Mouse (Mus musculus): ENCODE results near the gene Hoxc9. TPM values are rescaled to one million over a fixed set of nuclear protein-coding genes. Genes with fewer than 3 reads are reported as not detected.

The Hoxc9 gene
- total and polyA plus RNA-seq, 2 experiments from 2014 or later: not detected

GRCm38 (mm10) chr15:102996548-102996947, 20.3 kb downstream of the Hoxc9 start:
- Histone ChIP-seq H3K36me3 (ENCODE audit: insufficient read depth) (no peaks in the 10 kb centered on the region), H3K4me3 (ENCODE audit: low read depth, low read length) (no peak overlapping the region), H3K27ac (ENCODE audit: low read depth, low read length) (no peak overlapping the region), H3K4me1 (ENCODE audit: insufficient read depth) (no peaks in the 10 kb centered on the region), H3K27me3 (ENCODE audit: insufficient read depth, low read length) (peaks cover 90% of the 10 kb centered on the region), H3K4me2 (ENCODE audit: low read depth) (no peak overlapping the region), H3K9me3 (ENCODE audit: low read length) (no peaks in the 10 kb centered on the region), H3K9ac (no peak overlapping the region)
- no peak for DNase-seq
- ATAC-seq: no peak
- WGBS: under 1% methylated on average over 9 of the region's 9 CpGs
- no peak for TF ChIP-seq CTCF (IDR thresholded peaks at IDR 0.05; ENCODE audit: low read depth)

GRCm38 (mm10) chr15:102997431-102997830, 21.2 kb downstream of the Hoxc9 start:
- Histone ChIP-seq H3K27ac (ENCODE audit: low read depth, low read length) (no peak overlapping the region), H3K4me1 (ENCODE audit: insufficient read depth) (no peaks in the 10 kb centered on the region), H3K27me3 (ENCODE audit: insufficient read depth, low read length) (peaks cover 90% of the 10 kb centered on the region), H3K36me3 (ENCODE audit: insufficient read depth) (no peaks in the 10 kb centered on the region), H3K9me3 (ENCODE audit: low read length) (no peaks in the 10 kb centered on the region), H3K4me3 (ENCODE audit: low read depth, low read length) (no peak overlapping the region), H3K9ac (no peak overlapping the region), H3K4me2 (ENCODE audit: low read depth) (no peak overlapping the region)
- DNase-seq (no peak), ATAC-seq (no peak)
- no peak for TF ChIP-seq CTCF (IDR thresholded peaks at IDR 0.05; ENCODE audit: low read depth)
- WGBS: 2% methylated on average over 3 of the region's 3 CpGs

DNA sequence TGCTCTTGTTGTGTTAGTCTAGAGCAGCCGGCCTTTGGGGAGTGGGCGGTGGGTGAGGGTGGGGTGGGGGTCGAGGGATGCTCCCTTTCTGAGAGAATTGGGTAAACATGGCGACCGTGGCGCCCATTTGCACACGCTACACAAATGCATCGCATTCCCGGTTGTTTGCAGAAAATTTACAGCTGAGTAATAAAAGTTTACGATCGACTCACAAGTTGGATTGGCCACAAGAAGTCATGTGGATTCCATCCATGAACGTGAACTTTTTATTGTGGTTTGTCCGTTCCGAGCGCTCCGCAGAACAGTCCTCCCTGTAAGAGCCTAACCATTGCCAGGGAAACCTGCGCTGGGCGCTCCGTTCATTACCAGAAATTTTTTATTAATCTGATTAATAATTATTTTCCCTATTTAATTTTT, 21.7 kb downstream of the Hoxc9 start, which contains the start of gene Hoxc6:
TSS of gene Hoxc6 (plus strand) at position 319 of the 417 bp plus-strand sequence.
- peak within 1 kb of the TSS; percentile 63 for H3K4me2 ChIP-seq (ENCODE audit: low read depth)
- no peak for ATAC-seq

DNA sequence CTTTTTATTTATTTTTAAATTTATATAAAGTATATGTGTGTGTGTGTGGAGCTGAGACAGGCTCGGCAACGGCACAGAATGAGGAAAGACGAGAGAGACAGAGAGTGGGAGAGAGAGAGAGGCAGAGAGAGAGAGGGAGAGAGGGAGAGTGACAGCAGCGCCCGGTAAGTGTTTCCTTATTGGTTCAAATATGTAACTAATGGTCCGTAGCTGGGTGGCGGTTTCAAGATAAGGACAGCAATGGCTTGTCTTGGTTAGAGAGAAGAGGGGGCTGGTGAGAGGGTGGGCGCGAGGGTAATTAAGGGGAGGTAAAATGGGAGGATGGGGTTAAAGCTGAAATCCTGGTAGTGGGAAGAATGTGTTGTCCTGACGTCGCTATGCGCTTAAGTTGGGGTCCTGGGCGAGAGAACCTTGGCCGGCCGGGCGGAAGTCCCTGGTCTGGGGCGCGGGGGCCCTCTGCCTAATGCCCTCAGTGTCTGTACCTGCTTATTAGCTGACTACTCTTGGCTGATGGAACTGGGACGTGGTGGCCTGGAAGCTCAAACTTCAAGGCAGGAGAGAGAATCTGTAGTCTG, 22.5 kb downstream of the Hoxc9 start:
- Histone ChIP-seq H3K27ac (ENCODE audit: low read depth, low read length) (no peak overlapping the region), H3K27me3 (ENCODE audit: insufficient read depth, low read length) (peaks cover 91% of the 10 kb centered on the region), H3K36me3 (ENCODE audit: insufficient read depth) (no peaks in the 10 kb centered on the region), H3K9ac (no peak overlapping the region), H3K4me1 (ENCODE audit: insufficient read depth) (no peaks in the 10 kb centered on the region), H3K4me2 (ENCODE audit: low read depth) (peak overlapping the region; percentile 63), H3K4me3 (ENCODE audit: low read depth, low read length) (peak overlapping the region; percentile 31), H3K9me3 (ENCODE audit: low read length) (no peaks in the 10 kb centered on the region)
- DNase-seq (no peak), ATAC-seq (no peak)
- 5% methylated on average over 19 of the region's 19 CpGs for WGBS
- no peak for TF ChIP-seq CTCF (IDR thresholded peaks at IDR 0.05; ENCODE audit: low read depth)

More for the DNA sequence above, 21.7 kb downstream of the Hoxc9 start, which contains the start of gene Hoxc6:
- WGBS: 2% methylated on average over 19 of the region's 19 CpGs
- Histone ChIP-seq H3K4me1 (ENCODE audit: insufficient read depth) (no peaks in the 10 kb centered on the region), H3K9ac (no peak within 1 kb of the TSS), H3K27ac (ENCODE audit: low read depth, low read length) (no peak within 1 kb of the TSS), H3K36me3 (ENCODE audit: insufficient read depth) (no peaks in the 10 kb centered on the region), H3K4me3 (ENCODE audit: low read depth, low read length) (peak within 1 kb of the TSS; percentile 31), H3K9me3 (ENCODE audit: low read length) (no peaks in the 10 kb centered on the region), H3K27me3 (ENCODE audit: insufficient read depth, low read length) (peaks cover 90% of the 10 kb centered on the region)
- TF ChIP-seq CTCF (IDR thresholded peaks at IDR 0.05; ENCODE audit: low read depth): no peak
- no peak for DNase-seq

GRCm38 (mm10) chr15:102999183-102999831, 23.1 kb downstream of the Hoxc9 start:
- Histone ChIP-seq H3K27me3 (ENCODE audit: insufficient read depth, low read length) (peaks cover 97% of the 10 kb centered on the region), H3K36me3 (ENCODE audit: insufficient read depth) (no peaks in the 10 kb centered on the region), H3K27ac (ENCODE audit: low read depth, low read length) (no peak overlapping the region), H3K9ac (0 out of 2 replicates have a peak overlapping the region, but pooled peaks have one; percentile 11), H3K4me2 (ENCODE audit: low read depth) (peak overlapping the region; percentile 63), H3K9me3 (ENCODE audit: low read length) (no peaks in the 10 kb centered on the region), H3K4me3 (ENCODE audit: low read depth, low read length) (peak overlapping the region; percentile 31), H3K4me1 (ENCODE audit: insufficient read depth) (no peaks in the 10 kb centered on the region)
- DNase-seq: peak; percentile 70
- peak; percentile 60 for ATAC-seq
- WGBS: under 1% methylated on average over 32 of the region's 33 CpGs
- TF ChIP-seq CTCF (IDR thresholded peaks at IDR 0.05; ENCODE audit: low read depth): no peak

DNA sequence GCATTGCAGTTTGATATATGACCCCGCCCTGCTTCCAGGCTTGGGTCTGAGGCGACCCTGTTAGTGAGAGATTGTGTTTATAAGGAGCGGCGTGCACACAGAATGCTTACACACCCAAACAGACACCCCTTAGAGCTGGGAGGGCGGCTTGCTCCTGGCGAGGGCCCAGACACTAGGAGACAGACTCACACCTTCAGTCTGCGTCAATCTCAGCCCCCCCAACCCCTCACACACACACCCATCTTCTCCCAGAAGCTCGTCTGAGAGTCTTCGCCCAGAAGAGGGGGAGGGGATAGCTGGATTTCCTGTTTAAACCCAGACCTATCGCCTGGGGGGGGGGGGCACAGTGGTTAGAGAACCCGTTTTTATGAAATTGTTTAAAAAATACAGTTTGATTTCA, 23.7 kb downstream of the Hoxc9 start:
- ATAC-seq: no peak
- Histone ChIP-seq H3K4me3 (ENCODE audit: low read depth, low read length) (no peak overlapping the region), H3K9ac (no peak overlapping the region), H3K36me3 (ENCODE audit: insufficient read depth) (no peaks in the 10 kb centered on the region), H3K4me1 (ENCODE audit: insufficient read depth) (no peaks in the 10 kb centered on the region), H3K4me2 (ENCODE audit: low read depth) (no peak overlapping the region), H3K27me3 (ENCODE audit: insufficient read depth, low read length) (peaks cover 97% of the 10 kb centered on the region), H3K9me3 (ENCODE audit: low read length) (no peaks in the 10 kb centered on the region), H3K27ac (ENCODE audit: low read depth, low read length) (no peak overlapping the region)
- WGBS: 4% methylated on average over 11 of the region's 11 CpGs
- TF ChIP-seq CTCF (IDR thresholded peaks at IDR 0.05; ENCODE audit: low read depth): no peak
- no peak for DNase-seq

DNA sequence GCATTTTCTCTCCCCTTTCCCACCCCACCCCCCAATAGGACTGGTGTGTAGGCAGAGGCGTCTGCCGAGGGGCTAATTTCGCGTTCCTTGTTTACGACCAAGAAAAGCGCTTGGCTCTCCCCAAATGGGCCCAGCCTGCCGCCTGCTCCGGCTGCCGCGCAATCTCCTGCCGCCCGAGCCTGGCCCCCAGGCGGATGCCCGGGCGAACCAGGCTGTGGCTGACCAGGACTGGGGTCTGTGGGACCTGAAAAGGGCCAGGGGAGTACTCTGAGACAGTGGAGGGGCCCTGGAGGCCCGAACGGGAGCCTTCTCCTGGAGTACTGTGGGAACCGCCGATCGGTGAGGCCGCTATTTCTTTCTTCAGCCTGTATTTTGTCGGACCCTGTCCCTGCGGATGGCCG, 24.3 kb downstream of the Hoxc9 start:
- Histone ChIP-seq H3K4me3 (ENCODE audit: low read depth, low read length) (no peak overlapping the region), H3K27ac (ENCODE audit: low read depth, low read length) (no peak overlapping the region), H3K9me3 (ENCODE audit: low read length) (no peaks in the 10 kb centered on the region), H3K4me2 (ENCODE audit: low read depth) (no peak overlapping the region), H3K4me1 (ENCODE audit: insufficient read depth) (no peaks in the 10 kb centered on the region), H3K36me3 (ENCODE audit: insufficient read depth) (no peaks in the 10 kb centered on the region), H3K9ac (no peak overlapping the region), H3K27me3 (ENCODE audit: insufficient read depth, low read length) (peaks cover 97% of the 10 kb centered on the region)
- WGBS: under 1% methylated on average over 24 of the region's 24 CpGs
- ATAC-seq (no peak), DNase-seq (no peak)
- TF ChIP-seq CTCF (IDR thresholded peaks at IDR 0.05; ENCODE audit: low read depth): no peak

All from forebrain, postnatal 0 days (tissue).